Mouse (Mus musculus): ENCODE results near the gene Ndufaf2. TPM values are rescaled to one million over a fixed set of nuclear protein-coding genes. Genes with fewer than 3 reads are reported as not detected.

Ndufaf2 gene
- polyA plus RNA-seq, 1 experiment: 2.0 TPM

DNA sequence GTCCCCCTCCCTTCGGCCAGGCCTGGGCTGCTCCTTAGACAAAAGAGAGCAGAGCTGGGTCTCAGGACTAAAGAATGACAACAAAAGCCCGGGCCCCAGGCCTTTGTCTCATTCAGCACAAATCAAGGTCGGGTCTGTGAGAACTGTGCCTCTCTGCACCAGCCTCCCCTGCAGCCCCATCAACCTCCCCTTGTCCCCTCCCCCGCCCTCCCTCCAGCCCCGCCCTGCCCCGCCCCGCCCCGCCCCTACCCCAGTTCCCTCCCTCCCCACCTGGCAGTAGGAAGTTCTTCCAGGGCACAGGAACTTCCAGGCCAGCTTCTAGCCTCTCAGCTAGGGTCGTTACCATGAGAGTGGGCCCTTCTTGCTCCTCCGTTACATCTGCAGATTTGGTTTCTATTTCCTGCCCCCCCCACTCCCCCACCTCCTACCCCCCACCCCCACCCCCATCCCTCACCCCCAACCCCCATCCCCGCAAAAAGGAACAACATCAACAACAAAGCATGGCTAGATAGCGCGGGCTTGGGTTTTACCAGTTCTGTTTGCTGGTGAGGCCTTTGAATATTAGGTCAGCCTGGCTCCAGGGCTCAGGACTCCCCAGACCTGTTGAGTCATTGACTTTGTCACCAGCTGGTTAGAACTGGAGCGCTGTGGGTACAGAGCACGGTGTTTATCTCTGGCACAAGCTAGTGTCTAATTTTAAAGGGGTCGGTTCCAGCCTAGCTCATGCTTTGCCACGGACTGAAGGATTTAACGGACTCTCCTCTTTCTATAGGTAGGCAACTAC is 202.9 kb downstream of the Ndufaf2 start:
- WGBS: 34% methylated on average over 14 of the region's 18 CpGs
- Histone ChIP-seq H3K27ac (ENCODE audit: insufficient read depth, low read length) (no peak overlapping the region), H3K27me3 (ENCODE audit: control insufficient read depth, insufficient read depth, low read length) (no peaks in the 10 kb centered on the region), H3K4me1 (ENCODE audit: control insufficient read depth, insufficient read depth, insufficient read length) (no peaks in the 10 kb centered on the region), H3K36me3 (ENCODE audit: control insufficient read depth, insufficient read depth, low read length) (no peaks in the 10 kb centered on the region), H3K4me3 (ENCODE audit: extremely low read depth, insufficient read depth, insufficient read length) (no peak overlapping the region)
- no peak for DNase-seq (ENCODE audit: low read depth in 1 of 2, low spot score in 2 of 2)
- TF ChIP-seq POLR2A (IDR thresholded peaks at IDR 0.05; ENCODE audit: low read depth, low read length) (no peak), CTCF (IDR thresholded peaks at IDR 0.05; ENCODE audit: extremely low read depth, insufficient read depth, insufficient read length, insufficient replicate concordance) (no peak)

DNA sequence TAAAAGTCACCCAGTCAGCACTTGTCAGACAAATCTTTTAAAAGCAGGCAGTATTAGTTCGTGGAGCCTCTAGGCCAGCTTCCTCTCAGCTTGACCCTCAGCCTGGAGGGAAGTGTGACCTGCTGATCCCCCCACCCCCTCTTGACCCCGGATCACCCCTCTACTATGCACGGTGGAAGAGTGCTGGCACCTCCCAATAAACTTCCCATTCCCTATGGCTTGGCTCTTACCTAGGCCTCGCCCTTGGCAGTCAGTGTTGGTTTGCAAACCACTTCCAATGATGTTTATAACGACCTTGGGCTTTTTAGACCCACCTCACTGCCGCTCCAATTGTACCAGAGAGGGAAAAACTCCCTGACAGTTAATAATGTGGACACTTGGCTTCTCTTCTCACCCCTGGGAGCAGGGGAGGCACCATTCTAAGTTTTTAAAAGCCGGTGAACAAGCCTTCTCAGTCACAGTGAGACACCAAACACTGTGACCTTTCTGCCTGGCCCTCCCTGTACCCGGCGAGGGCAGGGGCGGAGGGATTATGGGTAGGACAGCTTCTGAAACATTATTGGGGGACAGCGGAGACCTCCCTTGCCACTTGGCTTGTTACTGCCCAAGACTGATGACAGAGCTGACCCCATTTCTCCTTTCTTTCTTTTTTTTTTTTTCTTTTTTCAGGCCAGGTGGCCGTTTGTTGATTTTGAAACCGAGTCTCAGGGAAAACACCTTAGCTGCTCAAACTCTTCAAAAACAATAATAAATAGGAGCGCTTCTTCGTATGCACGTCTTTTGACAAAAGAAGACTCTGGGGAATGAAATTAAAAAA is 203.8 kb downstream of the Ndufaf2 start:
- no peak for DNase-seq (ENCODE audit: low read depth in 1 of 2, low spot score in 2 of 2)
- no peaks in the 10 kb centered on the region for H3K27me3 ChIP-seq (ENCODE audit: control insufficient read depth, insufficient read depth, low read length)
- H3K4me3 ChIP-seq (ENCODE audit: extremely low read depth, insufficient read depth, insufficient read length): no peak overlapping the region
- H3K4me1 ChIP-seq (ENCODE audit: control insufficient read depth, insufficient read depth, insufficient read length): no peaks in the 10 kb centered on the region
- H3K36me3 ChIP-seq (ENCODE audit: control insufficient read depth, insufficient read depth, low read length): no peaks in the 10 kb centered on the region
- H3K27ac ChIP-seq (ENCODE audit: insufficient read depth, low read length): no peak overlapping the region
- WGBS: 68% methylated on average over 16 of the region's 16 CpGs
- no peak for TF ChIP-seq CTCF (IDR thresholded peaks at IDR 0.05; ENCODE audit: extremely low read depth, insufficient read depth, insufficient read length, insufficient replicate concordance)
- no peak for TF ChIP-seq POLR2A (IDR thresholded peaks at IDR 0.05; ENCODE audit: low read depth, low read length)

DNA sequence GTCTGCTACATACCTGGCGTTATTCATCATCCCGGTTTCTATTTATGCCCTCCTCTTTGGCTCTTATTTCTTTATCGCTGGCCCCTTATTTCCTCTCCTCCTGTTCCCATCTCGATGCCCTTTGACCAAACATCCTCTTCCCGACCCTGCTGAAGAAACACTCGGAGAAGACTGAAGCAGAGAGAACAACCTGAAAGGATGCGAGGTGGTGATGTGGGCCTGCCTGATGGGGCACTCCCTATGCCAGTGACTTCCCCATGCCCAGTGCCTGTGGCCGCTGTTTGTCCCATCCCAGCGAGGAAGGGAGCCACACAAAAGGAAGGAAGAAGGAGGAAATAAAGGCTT is 204.4 kb downstream of the Ndufaf2 start:
- Histone ChIP-seq H3K36me3 (ENCODE audit: control insufficient read depth, insufficient read depth, low read length) (no peaks in the 10 kb centered on the region), H3K4me1 (ENCODE audit: control insufficient read depth, insufficient read depth, insufficient read length) (no peaks in the 10 kb centered on the region), H3K27ac (ENCODE audit: insufficient read depth, low read length) (no peak overlapping the region), H3K27me3 (ENCODE audit: control insufficient read depth, insufficient read depth, low read length) (no peaks in the 10 kb centered on the region), H3K4me3 (ENCODE audit: extremely low read depth, insufficient read depth, insufficient read length) (no peak overlapping the region)
- TF ChIP-seq CTCF (IDR thresholded peaks at IDR 0.05; ENCODE audit: extremely low read depth, insufficient read depth, insufficient read length, insufficient replicate concordance) (no peak), POLR2A (IDR thresholded peaks at IDR 0.05; ENCODE audit: low read depth, low read length) (no peak)
- no peak for DNase-seq (ENCODE audit: low read depth in 1 of 2, low spot score in 2 of 2)
- WGBS: 32% methylated on average over 9 of the region's 9 CpGs

Other genes starting within 250 kb of the Ndufaf2 start
- 3.8 and 4.3 TPM in 2 replicates for gene Smim15, start 114.2 kb downstream of the Ndufaf2 start, polyA plus RNA-seq (2012; rRNA removed)
- 5.2 and 5.7 TPM in 2 replicates for gene Ercc8, start 108 bp upstream of the Ndufaf2 start, polyA plus RNA-seq (2012; rRNA removed)
- 0.29 and 0.37 TPM in 2 replicates for gene Elovl7, start 55.8 kb upstream of the Ndufaf2 start, polyA plus RNA-seq (2012; rRNA removed)
- gene Depdc1b, start 157.7 kb upstream of the Ndufaf2 start, polyA plus RNA-seq (2012; rRNA removed): 1.6 and 1.7 TPM in 2 replicates